Mouse (Mus musculus) macrophage (primary cell): ENCODE results near the gene Nr4a2. TPM values are rescaled to one million over a fixed set of nuclear protein-coding genes. Genes with fewer than 3 reads are reported as not detected.

Experiments
- H3K27ac ChIP-seq: fragments of 350-480 bp; formaldehyde crosslinking; 2 replicates; pipeline ENCODE4 v1.9.0; 2021
- H3K36me3 ChIP-seq: fragments of 350-480 bp; formaldehyde crosslinking; 2 replicates; pipeline ENCODE4 v1.9.0; 2021; ENCODE audit errors: inconsistent target
- H3K4me3 ChIP-seq: fragments of 350-480 bp; formaldehyde crosslinking; 2 replicates; pipeline ENCODE4 v1.9.0; 2021; ENCODE audit errors: inconsistent target
- H3K79me2 ChIP-seq: fragments of 350-480 bp; formaldehyde crosslinking; 2 replicates; pipeline ENCODE4 v1.9.0; 2021; ENCODE audit errors: inconsistent target
- WGBS: methylation state at CpG from one replicate; pipeline ENCODE4 v1.1.7; 2026; ENCODE audit warnings: inconsistent platforms; ENCODE audit not compliant: missing documents; 5-methylcytosine and 5-hydroxymethylcytosine counted together
- polyA plus RNA-seq: library from polyadenylated mRNA; stranded (reverse); fragments of 250-400 nt; gene quantifications from 3 replicates; pipeline ENCODE4 v1.2.4, GENCODE M21; 2018; ENCODE audit warnings: inconsistent platforms

The Nr4a2 gene
- polyA plus RNA-seq, 1 experiment from 2014 or later: 1.7 TPM

- Histone ChIP-seq H3K79me2 (no peaks in the 10 kb centered on the region; the same call in 1 of the 2 replicates), H3K27ac (peak overlapping the region; percentile 46), H3K36me3 (no peaks in the 10 kb centered on the region), H3K4me3 (peak overlapping the region; percentile 54)
- WGBS: under 1% methylated on average over 47 of the region's 47 CpGs
Observed at GRCm38 (mm10) chr2:57116366-57117200, 7.2 kb downstream of the Nr4a2 start.

GRCm38 (mm10) chr2:57115864-57116365, 7.9 kb downstream of the Nr4a2 start:
- Histone ChIP-seq H3K4me3 (peak overlapping the region; percentile 54), H3K36me3 (no peaks in the 10 kb centered on the region), H3K79me2 (no peaks in the 10 kb centered on the region), H3K27ac (no peak overlapping the region)
- WGBS: under 1% methylated on average over 16 of the region's 28 CpGs

GRCm38 (mm10) chr2:57115181-57115863, 8.5 kb downstream of the Nr4a2 start:
- H3K79me2 ChIP-seq: no peaks in the 10 kb centered on the region
- peak overlapping the region; percentile 54 for H3K4me3 ChIP-seq
- 1% methylated on average over 25 of the region's 25 CpGs for WGBS
- no peaks in the 10 kb centered on the region for H3K36me3 ChIP-seq
- H3K27ac ChIP-seq: no peak overlapping the region

GRCm38 (mm10) chr2:57114211-57115151, 9.3 kb downstream of the Nr4a2 start:
- H3K27ac ChIP-seq: no peak overlapping the region
- H3K79me2 ChIP-seq: no peaks in the 10 kb centered on the region
- under 1% methylated on average over 83 of the region's 88 CpGs for WGBS
- H3K36me3 ChIP-seq: no peaks in the 10 kb centered on the region
- peak overlapping the region; percentile 54 for H3K4me3 ChIP-seq

- WGBS: 86% methylated on average over 5 of the region's 5 CpGs
- Histone ChIP-seq H3K27ac (no peak overlapping the region), H3K79me2 (no peaks in the 10 kb centered on the region), H3K36me3 (no peaks in the 10 kb centered on the region), H3K4me3 (no peak overlapping the region)
Observed at GRCm38 (mm10) chr2:57113431-57113830, 10.4 kb downstream of the Nr4a2 start.

GRCm38 (mm10) chr2:57112949-57113348, 10.9 kb downstream of the Nr4a2 start:
- H3K27ac ChIP-seq: no peak overlapping the region
- 78% methylated on average over 6 of the region's 6 CpGs for WGBS
- no peaks in the 10 kb centered on the region for H3K36me3 ChIP-seq
- H3K79me2 ChIP-seq: no peaks in the 10 kb centered on the region
- H3K4me3 ChIP-seq: no peak overlapping the region

- Histone ChIP-seq H3K4me3 (no peak overlapping the region), H3K36me3 (no peaks in the 10 kb centered on the region), H3K79me2 (no peaks in the 10 kb centered on the region), H3K27ac (no peak overlapping the region)
- WGBS: 18% methylated on average over 36 of the region's 38 CpGs
Observed at GRCm38 (mm10) chr2:57111791-57112538, 11.8 kb downstream of the Nr4a2 start.

- no peaks in the 10 kb centered on the region for H3K79me2 ChIP-seq
- no peak overlapping the region for H3K27ac ChIP-seq
- H3K4me3 ChIP-seq: no peak overlapping the region
- no peaks in the 10 kb centered on the region for H3K36me3 ChIP-seq
- 24% methylated on average over 39 of the region's 39 CpGs for WGBS
Observed at GRCm38 (mm10) chr2:57111011-57111790, 12.6 kb downstream of the Nr4a2 start.

GRCm38 (mm10) chr2:57110401-57110800, 13.4 kb downstream of the Nr4a2 start:
- 30% methylated on average over 16 of the region's 16 CpGs for WGBS
- no peak overlapping the region for H3K27ac ChIP-seq
- H3K36me3 ChIP-seq: no peaks in the 10 kb centered on the region
- no peak overlapping the region for H3K4me3 ChIP-seq
- no peaks in the 10 kb centered on the region for H3K79me2 ChIP-seq

- no peak overlapping the region for H3K4me3 ChIP-seq
- 18% methylated on average over 14 of the region's 14 CpGs for WGBS
Observed at GRCm38 (mm10) chr2:57109926-57110325, 13.9 kb downstream of the Nr4a2 start.

GRCm38 (mm10) chr2:57109301-57109700, 14.5 kb downstream of the Nr4a2 start:
- H3K4me3 ChIP-seq: no peak overlapping the region
- no peaks in the 10 kb centered on the region for H3K36me3 ChIP-seq
- WGBS: 36% methylated on average over 11 of the region's 11 CpGs
- H3K79me2 ChIP-seq: no peaks in the 10 kb centered on the region
- no peak overlapping the region for H3K27ac ChIP-seq

More at GRCm38 (mm10) chr2:57109926-57110325, 13.9 kb downstream of the Nr4a2 start:
- Histone ChIP-seq H3K79me2 (no peaks in the 10 kb centered on the region), H3K36me3 (no peaks in the 10 kb centered on the region), H3K27ac (no peak overlapping the region)

- Histone ChIP-seq H3K4me3 (no peak overlapping the region), H3K79me2 (no peaks in the 10 kb centered on the region), H3K27ac (no peak overlapping the region), H3K36me3 (no peaks in the 10 kb centered on the region)
- 19% methylated on average over 5 of the region's 7 CpGs for WGBS
Observed at GRCm38 (mm10) chr2:57108349-57108930, 15.4 kb downstream of the Nr4a2 start.

GRCm38 (mm10) chr2:57105401-57105800, 18.4 kb downstream of the Nr4a2 start:
- 28% methylated on average over 7 of the region's 7 CpGs for WGBS
- Histone ChIP-seq H3K79me2 (no peaks in the 10 kb centered on the region), H3K4me3 (no peak overlapping the region), H3K36me3 (no peaks in the 10 kb centered on the region), H3K27ac (no peak overlapping the region)
